Mouse (Mus musculus) heart, postnatal 0 days (tissue): ENCODE measurements around the gene Ksr2. TPM values are rescaled to one million over a fixed set of nuclear protein-coding genes. Genes with fewer than 3 reads are reported as not detected.

Source experiments
- ATAC-seq: fragments of 200-750 bp; cut with Nextera tagmentation; 2 replicates; pipeline ENCODE4 v1.8.0; 2017; ENCODE audit warnings: low read depth, moderate number of reproducible peaks, moderate library complexity; ENCODE audit not compliant: insufficient read depth
- DNase-seq: peaks from one replicate; pipeline ENCODE4 v3.0.0-alpha.2; 2016; ENCODE audit warnings: low spot score
- H3K27ac ChIP-seq: fragments of 300-500 bp; sonication (generic); 2 replicates; pipeline ENCODE4 v1.5.1; 2014; ENCODE audit warnings: low read depth, mild to moderate bottlenecking
- H3K27me3 ChIP-seq: fragments of 300-500 bp; sonication (generic); 2 replicates; pipeline ENCODE4 v1.6.1; 2014; ENCODE audit warnings: low read length, mixed read lengths; ENCODE audit not compliant: control insufficient read depth, insufficient read depth
- H3K36me3 ChIP-seq: fragments of 300-500 bp; sonication (generic); replicated peaks from 2 replicates; pipeline ENCODE4 v1.6.1; 2014; ENCODE audit warnings: low read length, mixed read lengths; ENCODE audit not compliant: control insufficient read depth, insufficient read depth
- H3K4me1 ChIP-seq: fragments of 300-500 bp; sonication (generic); 2 replicates; pipeline ENCODE4 v1.6.1; 2014; ENCODE audit warnings: antibody characterized with exemption; ENCODE audit not compliant: control insufficient read depth, insufficient read depth
- H3K4me2 ChIP-seq: fragments of 300-500 bp; sonication (generic); 2 replicates; pipeline ENCODE4 v1.6.1; 2014; ENCODE audit warnings: low read depth, mild to moderate bottlenecking, low read length, moderate library complexity
- H3K4me3 ChIP-seq: fragments of 300-500 bp; sonication (generic); 2 replicates; pipeline ENCODE4 v1.5.1; 2014; ENCODE audit warnings: low read depth, low read length
- H3K9ac ChIP-seq: fragments of 300-500 bp; sonication (generic); replicated peaks from 2 replicates; pipeline ENCODE4 v1.6.1; 2014; ENCODE audit warnings: low read depth, low read length, mixed read lengths
- H3K9me3 ChIP-seq: fragments of 300-500 bp; sonication (generic); replicated peaks from 2 replicates; pipeline ENCODE4 v1.6.1; 2016; ENCODE audit warnings: low read length; ENCODE audit not compliant: control insufficient read depth
- CTCF ChIP-seq: IDR thresholded peaks from 2 replicates; pipeline ENCODE4 v1.5.1; 2016; ENCODE audit warnings: antibody characterized with exemption, control low read depth, low read depth
- EP300 ChIP-seq: IDR thresholded peaks from 2 replicates; pipeline ENCODE4 v1.6.1; 2016; ENCODE audit warnings: antibody characterized with exemption, low read depth
- WGBS: fragments of 180-500 bp; shearing (Covaris S2); extraction: QIAGEN DNeasy Blood & Tissue Kit; methylation state at CpG from one replicate; pipeline ENCODE4 v1.1.7; 2014; 5-methylcytosine and 5-hydroxymethylcytosine counted together
- polyA plus RNA-seq: library from polyadenylated mRNA; unstranded; fragments of >200 nt; fragmentation: Nextera tagmentation; extraction: Ambion mirVana; gene quantifications from 2 replicates; pipeline ENCODE4 v1.2.1, GENCODE M21; 2015
- total RNA-seq: library from RNA; depleted of rRNA; stranded (reverse); fragments of >200 nt; gene quantifications from 2 replicates; pipeline ENCODE4 v1.2.3, GENCODE M21; 2014; ENCODE audit warnings: low replicate concordance

The Ksr2 gene
- total and polyA plus RNA-seq, 2 experiments from 2014 or later = under 0.01 TPM; not detected in 1

- WGBS = 60% methylated on average over 14 of the region's 14 CpGs
- TF ChIP-seq EP300 = no peak
- no peak for TF ChIP-seq CTCF
- Histone ChIP-seq H3K27me3 (no peaks in the 10 kb centered on the region), H3K9me3 (no peaks in the 10 kb centered on the region), H3K4me2 (no peak overlapping the region), H3K9ac (no peak overlapping the region), H3K27ac (no peak overlapping the region), H3K4me3 (no peak overlapping the region), H3K36me3 (no peaks in the 10 kb centered on the region), H3K4me1 (no peaks in the 10 kb centered on the region)
- ATAC-seq (no peak), DNase-seq (no peak)
These were observed 237.6 kb downstream of the Ksr2 start for GRCm38 (mm10) chr5:117651238-117651886.

DNA sequence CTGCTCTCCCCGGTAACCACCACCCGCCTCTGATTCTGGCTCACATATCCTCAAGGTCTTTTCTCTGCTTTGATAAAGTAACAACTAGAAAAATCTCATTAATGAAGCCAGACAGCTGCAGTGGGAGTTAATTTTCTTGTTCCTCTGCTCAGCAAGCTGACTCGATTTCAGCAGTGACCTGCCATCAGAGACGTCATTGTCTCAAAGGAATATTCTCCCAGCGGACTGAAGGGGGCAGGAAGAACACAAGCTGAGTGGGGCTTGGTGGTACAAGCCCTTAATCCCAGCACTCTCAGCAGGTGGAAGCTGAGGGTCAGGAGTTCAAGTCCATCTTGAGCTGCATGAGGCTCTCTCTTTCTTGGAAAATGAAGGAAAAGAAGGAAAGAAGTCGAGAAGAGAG, 244.8 kb downstream of the Ksr2 start:
- Histone ChIP-seq H3K4me3 (no peak overlapping the region), H3K27me3 (no peaks in the 10 kb centered on the region), H3K9ac (no peak overlapping the region), H3K36me3 (no peaks in the 10 kb centered on the region), H3K4me2 (no peak overlapping the region), H3K27ac (no peak overlapping the region), H3K4me1 (no peaks in the 10 kb centered on the region), H3K9me3 (no peaks in the 10 kb centered on the region)
- TF ChIP-seq CTCF = no peak
- no peak for TF ChIP-seq EP300
- ATAC-seq (no peak), DNase-seq (no peak)
- WGBS = 44% methylated on average over 6 of the region's 6 CpGs

DNA sequence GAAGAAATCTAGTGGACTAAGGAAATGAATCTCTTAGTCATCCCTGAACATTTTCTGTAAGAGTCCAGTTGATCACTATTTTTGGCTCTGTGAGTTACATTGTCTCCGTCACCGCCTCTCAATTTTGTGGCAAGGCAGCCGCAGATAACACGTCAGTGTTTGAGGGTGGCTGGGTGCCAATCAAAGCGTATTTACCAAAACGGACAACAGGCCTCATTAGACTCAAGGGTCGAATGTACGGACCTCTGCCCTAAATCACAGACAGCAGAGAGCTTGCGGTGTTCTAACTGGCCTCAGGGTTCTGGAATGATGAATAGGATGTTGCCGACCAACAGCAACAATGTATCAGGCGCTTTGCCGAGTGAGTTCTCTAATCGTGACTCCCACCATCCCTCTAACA, 245.8 kb downstream of the Ksr2 start:
- H3K4me2 ChIP-seq = no peak overlapping the region
- no peak overlapping the region for H3K4me3 ChIP-seq
- ATAC-seq (no peak), DNase-seq (peak; percentile 12)
- TF ChIP-seq EP300 = no peak
- TF ChIP-seq CTCF = no peak
- H3K4me1 ChIP-seq = no peaks in the 10 kb centered on the region
- WGBS = 28% methylated on average over 13 of the region's 13 CpGs
- no peak overlapping the region for H3K9ac ChIP-seq
- H3K36me3 ChIP-seq = no peaks in the 10 kb centered on the region
- no peaks in the 10 kb centered on the region for H3K27me3 ChIP-seq
- H3K27ac ChIP-seq = no peak overlapping the region
- H3K9me3 ChIP-seq = no peaks in the 10 kb centered on the region

DNA sequence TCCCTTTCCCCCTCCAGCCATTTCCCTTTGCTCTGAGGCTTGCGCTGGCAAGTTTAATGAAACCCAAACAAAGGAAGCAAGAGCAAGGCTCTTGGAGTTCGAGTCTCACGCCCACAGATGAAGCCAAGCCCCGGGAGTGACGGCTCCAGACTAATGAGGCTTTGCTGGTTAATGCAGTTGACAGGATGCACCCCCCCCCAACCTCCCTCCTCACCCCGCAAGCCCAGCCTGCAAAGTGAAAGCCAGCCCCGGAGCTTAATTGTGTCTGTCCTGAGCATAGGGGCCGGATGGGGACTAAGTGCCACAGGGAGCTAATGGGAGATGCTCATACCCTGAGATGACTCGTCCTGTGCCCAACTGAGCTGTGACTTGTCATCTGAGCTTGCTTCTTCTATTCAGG, 251.4 kb downstream of the Ksr2 start:
- no peaks in the 10 kb centered on the region for H3K27me3 ChIP-seq
- no peak overlapping the region for H3K27ac ChIP-seq
- peak overlapping the region; percentile 25 for H3K4me2 ChIP-seq
- no peaks in the 10 kb centered on the region for H3K36me3 ChIP-seq
- ATAC-seq (no peak), DNase-seq (no peak)
- no peaks in the 10 kb centered on the region for H3K9me3 ChIP-seq
- no peak overlapping the region for H3K9ac ChIP-seq
- peak overlapping the region; percentile 21 for H3K4me3 ChIP-seq
- no peaks in the 10 kb centered on the region for H3K4me1 ChIP-seq
- 17% methylated on average over 9 of the region's 9 CpGs for WGBS
- no peak for TF ChIP-seq EP300
- TF ChIP-seq CTCF = no peak

- DNase-seq = no peak
- no peak for ATAC-seq
These were observed 253.5 kb downstream of the Ksr2 start for GRCm38 (mm10) chr5:117667314-117667713.

DNA sequence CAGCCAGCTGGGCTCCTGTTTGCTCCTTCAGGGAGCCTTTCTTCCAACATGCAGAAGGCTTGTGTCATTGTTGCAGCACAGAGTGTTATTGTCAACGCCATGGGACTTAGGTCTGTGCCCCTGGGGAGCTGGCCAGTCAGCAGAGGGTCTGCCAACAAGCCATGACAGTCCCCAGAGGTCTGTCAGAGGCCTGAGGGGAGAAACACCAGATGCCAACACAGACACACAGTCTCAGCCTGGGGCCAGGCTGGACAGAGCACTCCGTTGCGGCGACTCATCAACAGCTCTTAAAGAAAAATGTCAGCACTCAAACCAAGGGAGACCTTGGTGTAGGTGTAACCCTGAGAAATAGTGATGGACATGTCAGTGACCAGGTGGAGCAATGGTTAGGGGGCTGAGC, 255.5 kb downstream of the Ksr2 start:
- WGBS = 15% methylated on average over 4 of the region's 4 CpGs

More at GRCm38 (mm10) chr5:117667314-117667713, 253.5 kb downstream of the Ksr2 start:
- Histone ChIP-seq H3K27ac (no peak overlapping the region), H3K4me3 (no peak overlapping the region), H3K4me2 (no peak overlapping the region), H3K27me3 (no peaks in the 10 kb centered on the region), H3K9ac (no peak overlapping the region), H3K36me3 (no peaks in the 10 kb centered on the region), H3K4me1 (no peaks in the 10 kb centered on the region), H3K9me3 (no peaks in the 10 kb centered on the region)
- WGBS = 76% methylated on average over 3 of the region's 4 CpGs
- TF ChIP-seq CTCF = no peak
- no peak for TF ChIP-seq EP300

More for the DNA sequence above, 255.5 kb downstream of the Ksr2 start:
- no peak for DNase-seq
- Histone ChIP-seq H3K27ac (no peak overlapping the region), H3K4me1 (no peaks in the 10 kb centered on the region), H3K4me2 (no peak overlapping the region), H3K27me3 (no peaks in the 10 kb centered on the region), H3K36me3 (no peaks in the 10 kb centered on the region), H3K4me3 (no peak overlapping the region), H3K9me3 (no peaks in the 10 kb centered on the region), H3K9ac (no peak overlapping the region)
- peak; percentile 79 for ATAC-seq
- TF ChIP-seq EP300 = no peak
- no peak for TF ChIP-seq CTCF
